Mouse (Mus musculus): ENCODE results near the gene Gimap7. TPM values are rescaled to one million over a fixed set of nuclear protein-coding genes. Genes with fewer than 3 reads are reported as not detected.

Gene Gimap7
- polyA plus RNA-seq, 2 experiments = not detected

DNA sequence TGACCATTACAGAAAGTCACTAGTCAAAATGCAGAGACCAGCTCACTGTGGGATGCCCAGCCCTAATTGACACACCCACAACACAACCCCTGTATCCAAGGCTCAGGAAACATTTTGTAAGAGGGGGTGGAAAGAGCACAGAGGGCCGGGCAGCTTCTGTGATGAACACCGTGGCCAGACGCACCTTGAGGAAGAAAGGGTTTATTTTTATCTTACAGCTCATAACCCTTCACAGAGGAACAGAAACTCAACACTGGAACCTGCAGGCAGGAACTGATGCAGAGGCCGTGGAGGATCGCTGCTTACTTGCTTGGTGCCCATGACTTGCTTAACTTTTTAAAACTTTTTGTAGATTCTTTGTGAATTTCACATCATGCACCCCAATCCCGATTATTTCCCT is 25.5 kb upstream of the Gimap7 start:
- no peak for DNase-seq (ENCODE audit: low spot score)
- no peak for TF ChIP-seq POLR2A (IDR thresholded peaks at IDR 0.05; ENCODE audit: borderline replicate concordance, extremely low read depth, insufficient read depth, insufficient read length)
- H3K9me3 ChIP-seq (ENCODE audit: control insufficient read depth, low read length) = no peaks in the 10 kb centered on the region
- no peak overlapping the region for H3K9ac ChIP-seq (ENCODE audit: low read depth, low read length, severe bottlenecking)
- H3K36me3 ChIP-seq (ENCODE audit: control insufficient read depth, insufficient read depth, low read length) = no peaks in the 10 kb centered on the region
- no peak overlapping the region for H3K4me2 ChIP-seq (replicated peaks; ENCODE audit: low read depth, low read length, severe bottlenecking)
- H3K4me3 ChIP-seq (replicated peaks; ENCODE audit: low read length) = no peak overlapping the region
- no peaks in the 10 kb centered on the region for H3K27me3 ChIP-seq (ENCODE audit: control insufficient read depth, insufficient read depth, low read length)
- H3K27ac ChIP-seq (replicated peaks; ENCODE audit: low read depth, low read length) = no peak overlapping the region
- WGBS = 85% methylated on average over 6 of the region's 6 CpGs
- no peaks in the 10 kb centered on the region for H3K4me1 ChIP-seq (ENCODE audit: control insufficient read depth, insufficient read depth, low read length)
- ATAC-seq (ENCODE audit: low FRiP score, low read depth) = no peak

DNA sequence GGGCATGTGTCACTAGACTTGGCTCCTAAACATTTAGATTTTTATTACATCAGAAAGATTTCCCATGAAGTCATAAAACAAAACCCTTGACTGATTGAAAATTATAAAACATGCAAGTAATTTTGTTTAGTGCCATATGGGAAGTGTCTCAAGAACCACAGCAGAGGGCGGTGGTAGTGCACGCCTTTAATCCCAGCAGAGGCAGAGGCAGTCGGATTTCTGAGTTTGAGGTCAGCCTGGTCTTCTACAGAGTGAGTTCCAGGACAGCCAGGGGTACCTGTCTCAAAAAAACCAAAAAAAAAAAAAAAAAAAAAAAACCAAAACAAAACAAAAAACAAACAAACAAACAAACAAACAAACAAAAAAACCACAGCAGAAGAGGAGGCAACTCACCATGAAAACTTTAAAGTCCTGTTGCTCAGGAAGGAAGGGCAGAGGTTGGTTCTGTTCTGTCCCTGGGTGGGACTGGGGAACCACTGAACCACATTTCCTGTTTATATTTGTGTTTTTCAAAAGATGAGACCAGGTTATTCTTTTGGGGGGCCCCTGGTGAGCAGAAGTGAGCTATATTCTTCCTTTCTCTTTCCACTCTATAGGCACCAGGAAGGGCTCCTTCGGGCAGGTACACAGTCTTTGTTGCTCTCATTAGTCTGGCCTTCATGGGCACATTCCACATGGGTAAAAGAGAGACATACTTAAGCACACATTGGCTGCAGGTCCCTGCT is 21.4 kb upstream of the Gimap7 start:
- 75% methylated on average over 4 of the region's 4 CpGs for WGBS
- no peaks in the 10 kb centered on the region for H3K9me3 ChIP-seq (ENCODE audit: control insufficient read depth, low read length)
- no peak overlapping the region for H3K9ac ChIP-seq (ENCODE audit: low read depth, low read length, severe bottlenecking)
- TF ChIP-seq POLR2A (IDR thresholded peaks at IDR 0.05; ENCODE audit: borderline replicate concordance, extremely low read depth, insufficient read depth, insufficient read length) = no peak
- H3K27me3 ChIP-seq (ENCODE audit: control insufficient read depth, insufficient read depth, low read length) = no peaks in the 10 kb centered on the region
- DNase-seq (ENCODE audit: low spot score) (no peak), ATAC-seq (ENCODE audit: low FRiP score, low read depth) (no peak)
- H3K4me1 ChIP-seq (ENCODE audit: control insufficient read depth, insufficient read depth, low read length) = no peaks in the 10 kb centered on the region
- no peak overlapping the region for H3K4me2 ChIP-seq (replicated peaks; ENCODE audit: low read depth, low read length, severe bottlenecking)
- H3K4me3 ChIP-seq (replicated peaks; ENCODE audit: low read length) = no peak overlapping the region
- H3K27ac ChIP-seq (replicated peaks; ENCODE audit: low read depth, low read length) = no peak overlapping the region
- no peaks in the 10 kb centered on the region for H3K36me3 ChIP-seq (ENCODE audit: control insufficient read depth, insufficient read depth, low read length)

DNA sequence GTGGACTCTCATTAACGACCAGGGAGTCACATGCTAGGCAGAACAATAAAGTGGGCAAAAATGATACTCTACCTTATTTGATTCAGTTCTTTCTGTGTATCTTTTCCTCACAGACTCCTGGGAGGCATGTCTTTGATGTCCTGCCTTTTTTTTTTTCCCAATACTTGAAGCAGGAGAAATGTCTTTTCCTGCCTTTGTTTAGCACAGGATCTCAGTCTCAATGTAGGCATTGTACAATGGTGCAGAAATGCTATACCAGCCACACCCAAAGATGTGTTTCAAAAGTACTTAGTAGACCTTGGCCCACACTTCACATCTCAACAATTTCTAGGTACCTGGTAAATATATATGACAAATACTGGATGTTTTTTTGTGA is 20.9 kb upstream of the Gimap7 start:
- Histone ChIP-seq H3K9me3 (ENCODE audit: control insufficient read depth, low read length) (no peaks in the 10 kb centered on the region), H3K27me3 (ENCODE audit: control insufficient read depth, insufficient read depth, low read length) (no peaks in the 10 kb centered on the region), H3K27ac (replicated peaks; ENCODE audit: low read depth, low read length) (no peak overlapping the region), H3K36me3 (ENCODE audit: control insufficient read depth, insufficient read depth, low read length) (no peaks in the 10 kb centered on the region), H3K4me1 (ENCODE audit: control insufficient read depth, insufficient read depth, low read length) (no peaks in the 10 kb centered on the region), H3K9ac (ENCODE audit: low read depth, low read length, severe bottlenecking) (no peak overlapping the region), H3K4me3 (replicated peaks; ENCODE audit: low read length) (no peak overlapping the region), H3K4me2 (replicated peaks; ENCODE audit: low read depth, low read length, severe bottlenecking) (no peak overlapping the region)
- no peak for TF ChIP-seq POLR2A (IDR thresholded peaks at IDR 0.05; ENCODE audit: borderline replicate concordance, extremely low read depth, insufficient read depth, insufficient read length)
- no peak for ATAC-seq (ENCODE audit: low FRiP score, low read depth)
- no peak for DNase-seq (ENCODE audit: low spot score)
- 33% methylated on average over 1 of the region's 1 CpGs for WGBS

DNA sequence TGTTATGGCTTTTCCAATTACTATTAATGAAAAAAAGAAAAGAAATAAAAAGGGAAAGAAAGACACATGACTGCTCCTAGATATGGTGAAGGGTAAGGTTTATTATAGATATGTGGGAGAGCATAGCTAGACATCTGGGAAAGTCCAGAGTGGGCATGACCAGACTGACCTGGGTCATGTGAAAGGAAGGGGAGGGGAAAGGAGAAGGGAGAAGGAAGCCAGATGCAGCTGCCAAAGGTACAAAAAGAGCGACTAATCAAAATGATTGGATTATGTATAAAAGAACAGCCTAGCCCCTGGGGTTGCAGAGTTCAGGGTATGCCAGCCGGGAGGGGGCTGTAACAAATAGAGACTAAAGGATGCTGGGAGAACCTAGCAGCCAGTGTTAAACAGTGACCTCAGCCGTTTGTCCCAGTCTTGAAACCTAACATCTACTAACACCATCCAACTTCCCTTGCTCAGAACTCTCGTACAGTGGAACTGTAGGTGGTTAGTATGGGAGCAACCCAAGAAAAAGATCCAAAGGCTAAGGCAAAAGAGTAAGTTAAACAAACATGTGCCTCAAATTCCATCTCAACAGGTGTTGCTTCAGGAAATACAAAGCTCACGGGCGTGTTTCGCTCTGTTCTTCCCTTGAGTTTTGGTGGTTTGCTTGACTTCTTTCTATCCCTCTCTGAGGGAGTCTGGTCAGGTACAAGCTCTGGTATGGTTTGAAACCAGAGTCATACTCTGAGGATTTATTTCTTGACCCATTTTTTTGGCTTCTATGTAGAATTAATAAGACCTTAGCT is 20.2 kb upstream of the Gimap7 start:
- no peaks in the 10 kb centered on the region for H3K27me3 ChIP-seq (ENCODE audit: control insufficient read depth, insufficient read depth, low read length)
- H3K4me3 ChIP-seq (replicated peaks; ENCODE audit: low read length) = no peak overlapping the region
- ATAC-seq (ENCODE audit: low FRiP score, low read depth) = no peak
- H3K9me3 ChIP-seq (ENCODE audit: control insufficient read depth, low read length) = no peaks in the 10 kb centered on the region
- WGBS = 81% methylated on average over 7 of the region's 7 CpGs
- no peak for TF ChIP-seq POLR2A (IDR thresholded peaks at IDR 0.05; ENCODE audit: borderline replicate concordance, extremely low read depth, insufficient read depth, insufficient read length)
- no peak overlapping the region for H3K4me2 ChIP-seq (replicated peaks; ENCODE audit: low read depth, low read length, severe bottlenecking)
- H3K9ac ChIP-seq (ENCODE audit: low read depth, low read length, severe bottlenecking) = no peak overlapping the region
- no peak overlapping the region for H3K27ac ChIP-seq (replicated peaks; ENCODE audit: low read depth, low read length)
- H3K36me3 ChIP-seq (ENCODE audit: control insufficient read depth, insufficient read depth, low read length) = no peaks in the 10 kb centered on the region
- H3K4me1 ChIP-seq (ENCODE audit: control insufficient read depth, insufficient read depth, low read length) = no peaks in the 10 kb centered on the region
- DNase-seq (ENCODE audit: low spot score) = no peak

DNA sequence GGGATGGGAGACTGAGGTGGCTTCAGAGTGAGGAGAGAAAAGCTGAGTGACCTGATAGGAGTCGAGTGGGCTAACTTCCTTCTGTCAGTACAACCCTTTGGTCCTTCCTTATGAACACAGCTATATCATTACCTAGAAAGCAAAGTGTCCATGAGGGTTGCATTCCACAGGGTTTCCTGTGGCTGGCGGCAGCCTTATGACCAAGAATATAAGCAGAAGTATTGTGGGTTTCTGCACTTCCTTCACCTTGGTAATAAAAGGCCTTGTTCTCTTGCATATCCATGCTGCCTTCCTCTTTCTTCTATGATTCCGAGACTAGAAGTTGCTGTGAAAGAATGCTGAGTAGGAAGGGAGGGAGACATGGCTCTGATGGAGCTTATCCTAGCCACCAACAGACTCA is 19.5 kb upstream of the Gimap7 start:
- ATAC-seq (ENCODE audit: low FRiP score, low read depth) (no peak), DNase-seq (ENCODE audit: low spot score) (no peak)
- Histone ChIP-seq H3K27me3 (ENCODE audit: control insufficient read depth, insufficient read depth, low read length) (no peaks in the 10 kb centered on the region), H3K9ac (ENCODE audit: low read depth, low read length, severe bottlenecking) (no peak overlapping the region), H3K4me1 (ENCODE audit: control insufficient read depth, insufficient read depth, low read length) (no peaks in the 10 kb centered on the region), H3K9me3 (ENCODE audit: control insufficient read depth, low read length) (no peaks in the 10 kb centered on the region), H3K4me3 (replicated peaks; ENCODE audit: low read length) (no peak overlapping the region), H3K36me3 (ENCODE audit: control insufficient read depth, insufficient read depth, low read length) (no peaks in the 10 kb centered on the region), H3K4me2 (replicated peaks; ENCODE audit: low read depth, low read length, severe bottlenecking) (no peak overlapping the region), H3K27ac (replicated peaks; ENCODE audit: low read depth, low read length) (no peak overlapping the region)
- no peak for TF ChIP-seq POLR2A (IDR thresholded peaks at IDR 0.05; ENCODE audit: borderline replicate concordance, extremely low read depth, insufficient read depth, insufficient read length)
- WGBS = 80% methylated on average over 3 of the region's 3 CpGs

Measured in limb, embryonic 14.5 days (tissue).